Mouse (Mus musculus) liver, postnatal 0 days (tissue): ENCODE results near the gene Hhex.

Source experiments
- CTCF ChIP-seq: sonication (generic); IDR thresholded peaks from 2 replicates; pipeline ENCODE4 v1.5.1; 2016; ENCODE audit warnings: antibody characterized with exemption, low read depth
- EP300 ChIP-seq: IDR thresholded peaks from 2 replicates; pipeline ENCODE4 v1.6.1; 2016; ENCODE audit warnings: antibody characterized with exemption, low read depth, mild to moderate bottlenecking

- TF ChIP-seq CTCF (no peak), EP300 (no peak)
Observed at GRCm38 (mm10) chr19:37448212-37448611, 13.6 kb downstream of the Hhex start.
